In genomic region chr9:120210068-120210467, GRCm38 (mm10) we compare ENCODE assay signal across 9 mouse cellular contexts.
DNase-seq lines count a peak whose midpoint lies in the region; ATAC-seq and TF ChIP-seq lines count a peak whose summit lies in the region.
"Had no signal": no experiment of that assay in that cellular context is flagged by ENCODE, and none has a peak within 500 bp of the region (broad histone marks: within the 10 kb centered on the region; RNA-seq: fewer than 3 reads in every experiment).

No protein-coding gene starts in this region.

- H3K27me3 ChIP-seq in heart, embryonic 10.5 days (ENCODE audit: insufficient read depth, poor library complexity, severe bottlenecking), result no peaks in the 10 kb centered on the region
- no peaks in the 10 kb centered on the region for H3K27me3 ChIP-seq in midbrain, embryonic 11.5 days (ENCODE audit: control insufficient read depth, insufficient read depth, low read length)
- H3K27me3 ChIP-seq in midbrain, embryonic 13.5 days, result no peaks in the 10 kb centered on the region
- H3K27me3 ChIP-seq in liver, postnatal 0 days (ENCODE audit: insufficient read depth, low read length), result no peaks in the 10 kb centered on the region

- H3K9me3 ChIP-seq in heart, embryonic 10.5 days, result no peaks in the 10 kb centered on the region
- H3K9me3 ChIP-seq in midbrain, embryonic 11.5 days (ENCODE audit: control insufficient read depth, low read length), result no peaks in the 10 kb centered on the region
- no peaks in the 10 kb centered on the region for H3K9me3 ChIP-seq in midbrain, embryonic 13.5 days
- no peaks in the 10 kb centered on the region for H3K9me3 ChIP-seq in liver, postnatal 0 days (ENCODE audit: low read length)

- DNase-seq in heart, adult 8-10 months (ENCODE audit: low spot score), result peak; percentile 16
- DNase-seq in heart, embryonic 10.5 days (ENCODE audit: low spot score), result no peak
- DNase-seq in midbrain, embryonic 11.5 days (ENCODE audit: low spot score, missing footprints), result peak; percentile 91
- DNase-seq in adrenal gland, postnatal 25 days, result peak; percentile 34
- peak; percentile 46 for DNase-seq in liver, postnatal 0 days
- no peak for DNase-seq in gastrocnemius, postnatal 36 days

- no peak for TF ChIP-seq EP300 in liver, postnatal 0 days (IDR thresholded peaks at IDR 0.05; ENCODE audit: low read depth)

- 74% methylated on average over 4 of the region's 4 CpGs for WGBS in heart, embryonic 10.5 days
- WGBS in midbrain, embryonic 11.5 days, result 73% methylated on average over 4 of the region's 4 CpGs
- 83% methylated on average over 4 of the region's 4 CpGs for WGBS in midbrain, embryonic 13.5 days
- WGBS in liver, postnatal 0 days (ENCODE audit: insufficient replicate concordance), result 73% methylated on average over 4 of the region's 4 CpGs

- peak; percentile 71 for TF ChIP-seq CTCF in liver, postnatal 0 days (IDR thresholded peaks at IDR 0.05; ENCODE audit: low read depth)

- H3K4me3 ChIP-seq in heart, embryonic 10.5 days, result no peak overlapping the region
- no peak overlapping the region for H3K4me3 ChIP-seq in midbrain, embryonic 11.5 days (ENCODE audit: low read depth, low read length)
- no peak overlapping the region for H3K4me3 ChIP-seq in midbrain, embryonic 13.5 days (replicated peaks)
- no peak overlapping the region for H3K4me3 ChIP-seq in liver, postnatal 0 days (ENCODE audit: low read depth, low read length)

- no peak overlapping the region for H3K27ac ChIP-seq in heart, embryonic 10.5 days
- no peak overlapping the region for H3K27ac ChIP-seq in midbrain, embryonic 11.5 days (ENCODE audit: low read depth, low read length)
- no peak overlapping the region for H3K27ac ChIP-seq in midbrain, embryonic 13.5 days
- no peak overlapping the region for H3K27ac ChIP-seq in liver, postnatal 0 days (ENCODE audit: low read depth)
- H3K27ac ChIP-seq: macrophage had no signal

- no peak overlapping the region for H3K9ac ChIP-seq in midbrain, embryonic 11.5 days (ENCODE audit: low read length)
- no peak overlapping the region for H3K9ac ChIP-seq in midbrain, embryonic 13.5 days (replicated peaks)
- no peak overlapping the region for H3K9ac ChIP-seq in liver, postnatal 0 days (replicated peaks)

- intact Hi-C loops in gastrocnemius, postnatal 36 days (cut with DNase I), result no loop called here

- H3K36me3 ChIP-seq in heart, embryonic 10.5 days, result no peaks in the 10 kb centered on the region
- no peaks in the 10 kb centered on the region for H3K36me3 ChIP-seq in midbrain, embryonic 11.5 days (ENCODE audit: control insufficient read depth, insufficient read depth, low read length)
- H3K36me3 ChIP-seq in midbrain, embryonic 13.5 days, result no peaks in the 10 kb centered on the region
- no peaks in the 10 kb centered on the region for H3K36me3 ChIP-seq in liver, postnatal 0 days (replicated peaks; ENCODE audit: insufficient read depth, low read length)

- H3K4me1 ChIP-seq in heart, embryonic 10.5 days, result peaks cover 8% of the 10 kb centered on the region; the same call in 1 of the 2 replicates
- no peaks in the 10 kb centered on the region for H3K4me1 ChIP-seq in midbrain, embryonic 11.5 days (ENCODE audit: control insufficient read depth, insufficient read depth, low read length)
- H3K4me1 ChIP-seq in midbrain, embryonic 13.5 days (replicated peaks), result no peaks in the 10 kb centered on the region
- H3K4me1 ChIP-seq in liver, postnatal 0 days (ENCODE audit: insufficient read depth), result no peaks in the 10 kb centered on the region

- no peak for ATAC-seq in midbrain, embryonic 11.5 days (ENCODE audit: low FRiP score)
- no peak for ATAC-seq in midbrain, embryonic 13.5 days
- ATAC-seq in liver, postnatal 0 days, result no peak
- no peak for ATAC-seq in monocyte, adult 5-6 weeks (replicated peaks; ENCODE audit: insufficient number of reproducible peaks, low FRiP score, low TSS enrichment, poor library complexity, severe bottlenecking)

- H3K4me2 ChIP-seq in midbrain, embryonic 11.5 days, result no peak overlapping the region
- no peak overlapping the region for H3K4me2 ChIP-seq in midbrain, embryonic 13.5 days (replicated peaks)
- no peak overlapping the region for H3K4me2 ChIP-seq in liver, postnatal 0 days (ENCODE audit: low read depth, low read length)

Comparison
In these comparisons a context has a peak if more than half of its experiments do, and no peak if none do; other contexts are left out.
1. DNase-seq: peak in heart, adult 8-10 months (single experiment), midbrain, embryonic 11.5 days (single experiment), adrenal gland, postnatal 25 days (single experiment) and liver, postnatal 0 days (single experiment); none in heart, embryonic 10.5 days (single experiment) and gastrocnemius, postnatal 36 days (0 of 2).